Mouse (Mus musculus) ES-E14 (cell line): ENCODE measurements around the gene Il13.

Experiments used
- CHD2 ChIP-seq: IDR thresholded peaks from 2 replicates; pipeline ENCODE4 v1.6.1; 2014; ENCODE audit warnings: mild to moderate bottlenecking, low read depth, low read length, inconsistent platforms
- ZC3H11A ChIP-seq: IDR thresholded peaks from 2 replicates; pipeline ENCODE4 v1.6.1; 2012; ENCODE audit warnings: low read depth, mild to moderate bottlenecking, inconsistent platforms, low read length, borderline replicate concordance
- ZNF384 ChIP-seq: IDR thresholded peaks from 2 replicates; pipeline ENCODE4 v1.6.1; 2012; ENCODE audit warnings: low read depth, low read length, inconsistent platforms

GRCm38 (mm10) chr11:53636183-53636646 is 1.7 kb upstream of the Il13 start:
- TF ChIP-seq ZNF384 (no peak), ZC3H11A (no peak), CHD2 (no peak)
